Mouse (Mus musculus): ENCODE data around the gene Utp11.

DNA sequence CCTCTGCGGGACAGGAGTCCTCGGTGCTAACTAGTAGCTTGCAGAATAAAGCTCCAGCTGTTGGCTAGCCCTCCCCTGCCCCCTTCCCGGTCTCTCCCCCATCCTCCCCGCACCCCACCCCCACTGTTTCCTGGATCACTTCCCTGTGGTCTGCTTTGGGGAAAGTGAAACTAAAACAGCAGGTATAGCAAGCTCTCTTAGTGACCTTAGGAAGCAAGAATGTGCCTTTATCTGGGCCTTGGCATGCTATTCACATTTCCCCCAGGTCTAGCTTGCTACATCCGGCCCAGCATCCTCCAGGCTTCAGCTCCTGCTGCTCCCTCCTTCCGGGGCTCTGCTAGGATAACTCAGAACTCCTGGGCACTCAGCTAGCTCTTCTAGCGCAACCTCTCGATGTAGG, 46.8 kb downstream of the Utp11 start:
- TF ChIP-seq GATA1 (IDR thresholded peaks at IDR 0.05; ENCODE audit: borderline replicate concordance, low read length): no peak
- TF ChIP-seq FLI1 (IDR thresholded peaks at IDR 0.05; ENCODE audit: low read length): no peak
